Mouse (Mus musculus) heart, embryonic 11.5 days (tissue): ENCODE data around the gene Gm16503. TPM values are rescaled to one million over a fixed set of nuclear protein-coding genes. Genes with fewer than 3 reads are reported as not detected.
"Not testable (repeated sequence)": the region's sequence is repeated elsewhere in the genome, so short reads cannot be mapped to it uniquely, and the experiment has no call there.

Source experiments
- ATAC-seq: fragments of 200-750 bp; cut with Nextera tagmentation; replicated peaks from 2 replicates; pipeline ENCODE4 v1.8.0; 2017; ENCODE audit warnings: moderate library complexity; ENCODE audit not compliant: insufficient number of reproducible peaks, low FRiP score, low TSS enrichment
- H3K27ac ChIP-seq: fragments of 300-500 bp; sonication (generic); 2 replicates; pipeline ENCODE4 v1.5.1; 2014; ENCODE audit warnings: mild to moderate bottlenecking, low read depth, low read length
- H3K27me3 ChIP-seq: fragments of 300-500 bp; sonication (generic); 2 replicates; pipeline ENCODE4 v1.6.1; 2014; ENCODE audit warnings: mild to moderate bottlenecking, low read length, mixed read lengths; ENCODE audit not compliant: control insufficient read depth, insufficient read depth
- H3K36me3 ChIP-seq: fragments of 300-500 bp; sonication (generic); 2 replicates; pipeline ENCODE4 v1.6.1; 2014; ENCODE audit warnings: mild to moderate bottlenecking, low read length, moderate library complexity, mixed read lengths; ENCODE audit not compliant: control insufficient read depth, insufficient read depth
- H3K4me1 ChIP-seq: fragments of 300-500 bp; sonication (generic); 2 replicates; pipeline ENCODE4 v1.6.1; 2014; ENCODE audit warnings: low read length; ENCODE audit not compliant: control insufficient read depth, insufficient read depth
- H3K4me2 ChIP-seq: fragments of 300-500 bp; sonication (generic); 2 replicates; pipeline ENCODE4 v1.6.1; 2014; ENCODE audit warnings: mild to moderate bottlenecking, moderate library complexity
- H3K4me3 ChIP-seq: fragments of 300-500 bp; sonication (generic); 2 replicates; pipeline ENCODE4 v1.5.1; 2014; ENCODE audit warnings: low read depth, low read length
- H3K9ac ChIP-seq: fragments of 300-500 bp; sonication (generic); 2 replicates; pipeline ENCODE4 v1.6.1; 2014; ENCODE audit warnings: mild to moderate bottlenecking, low read depth, low read length, moderate library complexity
- H3K9me3 ChIP-seq: fragments of 300-500 bp; sonication (generic); replicated peaks from 2 replicates; pipeline ENCODE4 v1.6.1; 2016; ENCODE audit warnings: low read length; ENCODE audit not compliant: control insufficient read depth
- WGBS: fragments of 180-500 bp; shearing (Covaris S2); extraction: QIAGEN DNeasy Blood & Tissue Kit; methylation state at CpG from one replicate; pipeline ENCODE4 v1.1.7; 2014; ENCODE audit not compliant: insufficient replicate concordance; 5-methylcytosine and 5-hydroxymethylcytosine counted together
- polyA plus RNA-seq: library from polyadenylated mRNA; unstranded; fragments of >200 nt; fragmentation: Nextera tagmentation; extraction: Ambion mirVana; gene quantifications from 2 replicates; pipeline ENCODE4 v1.2.1, GENCODE M21; 2014

Gene Gm16503
- polyA plus RNA-seq, 1 experiment from 2014 or later: 0.52 TPM

- not testable (repeated sequence) for H3K36me3 ChIP-seq, H3K27me3 ChIP-seq, H3K4me2 ChIP-seq, H3K4me1 ChIP-seq, H3K9ac ChIP-seq, H3K27ac ChIP-seq, ATAC-seq, H3K9me3 ChIP-seq, H3K4me3 ChIP-seq
- 86% methylated on average over 4 of the region's 4 CpGs for WGBS
Measured at GRCm38 (mm10) chr4:147579371-147579770, 39.4 kb downstream of the Gm16503 start.

GRCm38 (mm10) chr4:147586511-147587473 lies 46.8 kb downstream of the Gm16503 start:
- Histone ChIP-seq H3K27me3 (no peaks in the 10 kb centered on the region), H3K27ac (no peak overlapping the region), H3K9me3 (peaks cover 8% of the 10 kb centered on the region; the same call in 1 of the 2 replicates), H3K4me1 (no peaks in the 10 kb centered on the region), H3K9ac (no peak overlapping the region), H3K4me2 (no peak overlapping the region), H3K4me3 (no peak overlapping the region), H3K36me3 (no peaks in the 10 kb centered on the region)
- 47% methylated on average over 1 of the region's 1 CpGs for WGBS
- peak; percentile 63; the same call in 1 of the 2 replicates for ATAC-seq

Other genes starting within 250 kb of the Gm16503 start
- 0.11 TPM in 1 of 2 replicates, not detected in the other for gene Zfp988, start 234.5 kb upstream of the Gm16503 start, polyA plus RNA-seq
- gene Zfp978, start 178.9 kb upstream of the Gm16503 start, polyA plus RNA-seq: 0.20 TPM in 1 of 2 replicates, not detected in the other
- 8.6 and 9.7 TPM in 2 replicates for gene Zfp982, start 47.8 kb upstream of the Gm16503 start, polyA plus RNA-seq
- 0.07 and 0.19 TPM in 2 replicates for gene Zfp985, start 13.1 kb downstream of the Gm16503 start, polyA plus RNA-seq
- gene Zfp979, start 102.3 kb downstream of the Gm16503 start, polyA plus RNA-seq: 5.7 TPM in 2 replicates
- gene Zfp534, start 162.3 kb downstream of the Gm16503 start, polyA plus RNA-seq: not detected in 2 replicates